Mouse (Mus musculus) testis, adult 10 weeks (tissue): ENCODE measurements around the gene Asf1b. TPM values are rescaled to one million over a fixed set of nuclear protein-coding genes. Genes with fewer than 3 reads are reported as not detected.

ENCODE experiments used
- polyA plus RNA-seq: library from polyadenylated mRNA; stranded (reverse); fragments of 350-450 nt; fragmentation: Illumina TruSeq; extraction: RNeasy Lipid Tissue Mini Kit (QIAGEN cat#74804); gene quantifications from one replicate; pipeline ENCODE4 v1.2.3, GENCODE M21; 2014; ENCODE audit warnings: low read depth, low replicate concordance

The Asf1b gene
- polyA plus RNA-seq, result 32.0 TPM

DNA sequence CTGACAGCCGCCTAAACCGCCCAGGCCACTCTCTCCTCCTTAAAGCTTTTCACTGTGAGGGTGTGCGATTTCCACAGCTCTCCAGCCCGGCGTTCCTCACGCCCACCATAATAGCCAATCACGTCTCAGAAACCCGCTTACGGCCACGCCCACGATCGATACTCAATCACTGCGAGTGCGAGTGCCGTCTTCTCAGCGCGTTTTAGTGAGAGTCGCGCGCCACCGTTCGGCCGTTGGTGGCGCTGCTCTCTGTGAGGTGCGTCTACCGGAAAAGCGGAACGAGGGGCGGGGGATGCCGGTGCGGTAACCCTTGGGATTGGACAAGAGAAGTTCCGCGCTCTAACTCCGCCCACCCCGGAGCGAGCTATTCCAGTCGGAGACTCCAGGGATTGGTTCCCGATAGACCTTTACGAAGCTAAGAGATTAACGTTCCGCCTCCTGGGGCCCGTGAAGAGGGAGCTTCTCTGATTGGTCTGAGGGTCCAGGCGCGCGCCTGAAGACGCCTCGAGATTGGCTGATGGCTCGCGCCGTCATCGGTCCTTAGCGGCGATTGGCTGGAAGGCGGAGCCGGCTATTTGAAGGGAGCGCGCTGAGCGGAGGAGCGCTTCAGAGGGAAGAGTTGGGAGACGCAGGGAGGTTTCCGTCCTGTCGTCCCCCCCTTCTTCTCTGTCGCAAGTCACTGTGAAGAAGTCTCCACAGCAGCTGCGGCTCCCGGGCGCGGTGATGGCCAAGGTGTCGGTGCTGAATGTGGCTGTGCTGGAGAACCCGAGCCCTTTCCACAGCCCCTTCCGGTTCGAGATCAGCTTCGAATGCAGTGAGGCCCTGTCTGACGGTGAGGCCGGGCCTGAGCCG is at the start of gene Asf1b, which contains the start of gene Gm10644:
Gene Asf1b, plus strand, starts transcription at position 402 of the 852 bp plus-strand sequence.
Gene Gm10644, minus strand, starts transcription at position 100 of the 852 bp plus-strand sequence.

DNA sequence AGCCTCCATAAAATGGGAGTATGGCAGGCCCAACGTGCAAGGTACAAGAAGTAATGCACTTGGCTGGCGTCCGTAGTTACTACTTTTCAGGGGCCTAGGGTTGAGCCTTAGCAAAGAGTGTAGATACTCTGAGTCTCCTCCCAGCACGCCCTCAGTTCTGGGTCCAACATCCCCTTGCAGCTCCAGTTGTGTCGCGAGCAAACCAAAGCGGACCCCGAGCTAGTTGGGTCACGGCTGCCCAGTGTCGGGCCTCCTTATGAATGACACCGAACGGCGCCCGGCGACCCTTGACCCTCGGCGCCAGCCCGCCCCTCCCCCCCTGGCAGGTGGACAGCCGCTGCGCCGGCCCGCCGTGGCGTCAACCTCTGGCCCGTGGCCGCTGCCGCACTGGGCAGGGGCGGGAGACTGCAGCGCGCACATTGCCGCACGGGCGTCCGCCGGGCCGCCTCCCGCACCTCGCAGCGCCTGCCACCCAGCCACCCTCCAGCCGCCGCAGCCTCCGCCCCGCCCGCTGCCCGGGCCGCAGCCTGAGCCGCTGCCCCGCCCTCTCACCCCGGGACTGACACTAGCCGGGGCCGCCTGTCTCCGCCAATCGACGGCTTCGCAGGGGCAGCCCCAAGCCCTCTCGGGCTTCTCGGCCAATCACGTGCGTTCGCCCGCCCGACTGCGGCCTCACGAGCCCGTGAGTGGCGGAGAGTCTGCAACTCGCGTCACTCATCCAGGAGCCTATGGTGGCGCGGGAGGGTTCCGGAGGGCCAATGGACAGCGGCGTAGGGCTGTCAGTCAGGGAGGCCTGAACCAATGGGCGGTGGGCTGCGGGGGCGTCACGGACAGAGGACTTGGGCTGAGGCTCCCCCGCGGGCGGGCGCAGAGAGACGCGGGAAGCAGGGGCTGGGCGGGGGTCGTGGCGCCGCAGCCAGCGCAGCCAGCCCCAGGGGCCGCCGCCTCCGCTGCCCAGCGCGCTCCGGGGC is 17.1 kb downstream of the Asf1b start, which contains the start of gene Prkaca:
Gene Prkaca, plus strand, starts transcription at position 844 of the 971 bp plus-strand sequence.

DNA sequence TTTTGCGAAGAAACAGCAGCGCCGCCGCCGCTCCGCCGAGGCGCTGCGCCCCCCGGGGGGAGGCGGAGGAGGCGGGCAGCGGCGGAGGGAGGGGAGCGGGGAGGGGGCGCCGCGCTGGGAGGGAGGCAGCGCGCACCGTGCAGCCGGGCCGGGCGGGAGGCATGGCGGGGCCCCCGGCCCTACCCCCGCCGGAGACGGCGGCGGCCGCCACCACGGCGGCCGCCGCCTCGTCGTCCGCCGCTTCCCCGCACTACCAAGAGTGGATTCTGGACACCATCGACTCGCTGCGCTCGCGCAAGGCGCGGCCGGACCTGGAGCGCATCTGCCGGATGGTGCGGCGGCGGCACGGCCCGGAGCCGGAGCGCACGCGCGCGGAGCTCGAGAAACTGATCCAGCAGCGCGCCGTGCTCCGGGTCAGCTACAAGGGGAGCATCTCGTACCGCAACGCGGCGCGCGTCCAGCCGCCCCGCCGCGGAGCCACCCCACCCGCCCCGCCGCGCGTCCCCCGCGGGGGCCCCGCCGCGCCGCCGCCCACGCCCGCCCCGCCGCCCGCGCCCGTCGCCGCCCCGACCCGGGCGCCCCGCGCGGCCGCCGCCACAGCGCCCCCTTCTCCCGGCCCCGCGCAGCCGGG is 42.3 kb downstream of the Asf1b start, which contains the start of gene Samd1:
Gene Samd1, plus strand, starts transcription at position 162 of the 631 bp plus-strand sequence.

GRCm38 (mm10) chr8:84001281-84002000 is 46.1 kb downstream of the Asf1b start, which contains the start of gene 1700067K01Rik:
Gene 1700067K01Rik, plus strand, starts transcription at chr8:84001502.

GRCm38 (mm10) chr8:84011705-84012498 is 56.6 kb downstream of the Asf1b start, which contains the start of gene 2210011C24Rik:
Gene 2210011C24Rik, minus strand, starts transcription at chr8:84012171.

Other genes with a start within 250 kb of the Asf1b start
- 24.9 TPM for gene Ddx39, start 240.3 kb upstream of the Asf1b start, polyA plus RNA-seq
- 1.8 TPM for gene Adgre5, start 214.2 kb upstream of the Asf1b start, polyA plus RNA-seq
- gene Adgrl1, start 55.4 kb upstream of the Asf1b start, polyA plus RNA-seq, result 3.5 TPM
- 2.5 TPM for gene Gm10644, start 302 bp upstream of the Asf1b start, polyA plus RNA-seq
- 37.0 TPM for gene Prkaca, start 17.5 kb downstream of the Asf1b start, polyA plus RNA-seq
- 2.1 TPM for gene Samd1, start 42.2 kb downstream of the Asf1b start, polyA plus RNA-seq
- gene 1700067K01Rik, start 46.0 kb downstream of the Asf1b start, polyA plus RNA-seq, result 2.4 TPM
- 15.4 TPM for gene 2210011C24Rik, start 56.7 kb downstream of the Asf1b start, polyA plus RNA-seq
- gene Palm3, start 66.0 kb downstream of the Asf1b start, polyA plus RNA-seq, result 0.13 TPM
- gene Il27ra, start 87.1 kb downstream of the Asf1b start, polyA plus RNA-seq, result not detected
- not detected for gene Rln3, start 89.5 kb downstream of the Asf1b start, polyA plus RNA-seq
- gene Gm10643, start 109.6 kb downstream of the Asf1b start, polyA plus RNA-seq, result 8.6 TPM
- 2.3 TPM for gene Rfx1, start 111.3 kb downstream of the Asf1b start, polyA plus RNA-seq
- 7.9 TPM for gene Dcaf15, start 149.3 kb downstream of the Asf1b start, polyA plus RNA-seq
- gene Podnl1, start 170.5 kb downstream of the Asf1b start, polyA plus RNA-seq, result not detected
- gene Cc2d1a, start 192.4 kb downstream of the Asf1b start, polyA plus RNA-seq, result 0.74 TPM
- gene 4930432K21Rik, start 192.5 kb downstream of the Asf1b start, polyA plus RNA-seq, result 5.8 TPM
- gene Nanos3, start 229.7 kb downstream of the Asf1b start, polyA plus RNA-seq, result not detected